Mouse (Mus musculus) cortical plate, adult 2 months (tissue): ENCODE measurements around the gene Rasl11a.

Experiments used
- CTCF ChIP-seq: fragments of 200-500 bp; IDR thresholded peaks from 2 replicates; pipeline ENCODE4 v1.5.1; 2011; ENCODE audit warnings: mild to moderate bottlenecking, control low read depth, low read length; ENCODE audit not compliant: insufficient read depth; ENCODE audit errors: extremely low read depth
- POLR2A ChIP-seq: fragments of 200-500 bp; IDR thresholded peaks from 2 replicates; pipeline ENCODE4 v1.6.1; 2011; ENCODE audit warnings: mild to moderate bottlenecking, low read length, control low read depth; ENCODE audit not compliant: insufficient read depth; ENCODE audit errors: extremely low read depth

DNA sequence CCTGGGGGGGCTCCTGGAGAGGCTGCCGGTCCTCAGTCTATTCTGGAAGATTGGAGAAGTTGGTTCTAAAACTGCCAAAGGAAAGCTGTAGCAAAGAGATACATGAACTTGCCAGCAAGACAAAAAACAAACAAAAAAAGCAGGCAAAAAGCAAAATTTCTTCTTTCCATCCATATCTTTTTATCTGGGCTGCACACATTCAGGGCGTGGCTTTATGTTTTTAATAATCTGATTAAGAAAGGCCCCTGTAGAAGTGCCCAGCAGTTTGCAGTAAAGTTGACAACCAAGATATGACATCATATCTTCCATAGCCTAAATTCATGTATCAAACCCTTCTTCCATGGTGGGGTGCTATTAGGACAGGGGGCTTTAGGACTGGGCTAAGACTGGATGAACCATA, 21.4 kb downstream of the Rasl11a start:
- no peak for TF ChIP-seq CTCF
- TF ChIP-seq POLR2A, result no peak
